Mouse (Mus musculus): ENCODE data around the gene Tcaf3.
A peak's percentile ranks its signal among the peaks of the same experiment; 100 is the strongest.

Tcaf3 gene

DNA sequence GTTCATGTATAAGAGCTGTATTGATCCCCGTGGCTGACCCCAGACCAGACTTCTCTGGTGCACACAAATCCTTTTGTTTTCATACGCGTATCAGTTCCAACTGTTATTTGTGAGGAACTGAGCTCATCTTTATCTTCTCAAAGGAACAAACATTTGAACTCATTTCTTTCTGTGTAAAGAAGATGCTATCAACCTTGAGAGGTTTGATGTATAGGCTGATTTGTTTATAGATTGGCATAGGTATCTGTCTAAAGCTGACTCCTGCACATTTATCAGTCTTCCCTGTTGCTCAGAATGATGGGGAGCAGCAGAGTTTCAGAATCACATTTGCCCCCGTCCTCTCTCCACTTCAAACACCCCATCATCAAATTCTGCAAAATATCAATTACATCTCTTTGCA, at the start of gene Tcaf3:
Gene Tcaf3, minus strand, starts transcription at position 101 of the 400 bp plus-strand sequence.
- DNase-seq, result no peak

DNA sequence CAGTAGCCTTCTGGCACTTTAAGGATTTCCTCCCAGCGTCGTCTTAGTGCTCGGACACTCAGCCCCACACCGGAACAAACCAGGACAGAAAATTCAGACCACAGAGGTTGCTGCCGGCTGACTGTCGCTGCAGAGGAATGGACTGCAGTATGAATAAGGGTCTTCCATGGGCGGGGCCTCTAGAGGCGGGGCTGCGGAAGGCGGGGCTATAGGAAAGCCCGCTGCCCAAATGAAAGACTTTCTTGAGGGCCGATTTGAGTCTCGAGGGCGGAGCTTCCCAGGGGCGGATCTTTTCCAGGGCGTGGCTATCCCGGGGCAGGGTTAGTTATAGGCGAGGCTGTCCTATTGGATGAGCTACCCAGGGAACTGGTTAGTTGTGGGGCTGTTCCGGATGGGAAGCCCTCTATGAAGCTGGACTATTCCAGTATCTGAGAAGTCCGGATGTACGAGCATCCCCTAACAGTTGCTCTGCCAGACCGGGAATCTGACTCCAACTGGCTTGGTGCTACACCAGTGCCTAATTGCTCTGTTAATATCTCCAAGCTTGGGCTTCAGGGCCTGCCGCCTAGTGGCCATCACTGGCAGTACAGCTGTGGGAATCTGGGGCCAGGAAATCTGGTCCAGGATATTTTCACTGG, 47.5 kb upstream of the Tcaf3 start, which contains the start of gene Tcaf2:
Gene Tcaf2, minus strand, starts transcription at position 343 of the 638 bp plus-strand sequence.
- peak; percentile 93 for DNase-seq

DNA sequence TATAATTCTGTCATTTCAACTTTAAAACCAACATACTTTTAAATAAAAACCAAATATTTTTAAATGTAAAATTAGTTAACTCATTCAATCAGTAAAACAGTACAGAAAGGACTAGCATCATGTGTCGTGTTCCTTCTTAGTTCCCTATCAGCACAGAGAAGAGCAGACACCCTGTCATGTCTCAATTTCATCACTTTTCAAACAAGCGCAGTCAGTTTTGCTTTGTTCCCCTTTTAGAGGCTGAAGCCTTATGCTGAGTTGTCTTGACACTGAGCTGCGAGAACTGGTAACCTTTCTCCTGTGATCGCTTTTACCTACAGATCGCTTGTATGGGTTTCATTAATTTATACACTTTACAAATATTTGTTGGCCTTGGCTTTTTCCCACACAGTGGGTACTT, 36.9 kb upstream of the Tcaf3 start:
- DNase-seq, result no peak

DNA sequence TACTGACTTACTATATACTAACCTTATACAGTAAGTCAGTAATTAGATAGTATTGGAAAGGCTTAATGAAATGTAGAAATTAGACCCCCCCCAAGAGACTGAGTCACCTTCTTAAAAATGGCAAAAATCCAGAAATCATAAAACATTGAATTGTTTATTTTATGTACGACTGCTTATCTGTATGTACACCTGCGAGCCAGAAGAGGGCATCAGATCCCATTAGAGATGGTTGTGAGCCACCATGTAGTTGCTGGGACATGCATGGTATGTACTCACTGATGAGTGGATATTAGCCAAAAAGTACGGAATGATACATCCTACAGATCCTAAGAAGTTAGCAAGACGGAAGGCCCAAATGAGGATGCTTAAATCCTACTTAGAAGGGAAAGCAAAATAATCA, 33.9 kb upstream of the Tcaf3 start:
- no peak for DNase-seq

DNA sequence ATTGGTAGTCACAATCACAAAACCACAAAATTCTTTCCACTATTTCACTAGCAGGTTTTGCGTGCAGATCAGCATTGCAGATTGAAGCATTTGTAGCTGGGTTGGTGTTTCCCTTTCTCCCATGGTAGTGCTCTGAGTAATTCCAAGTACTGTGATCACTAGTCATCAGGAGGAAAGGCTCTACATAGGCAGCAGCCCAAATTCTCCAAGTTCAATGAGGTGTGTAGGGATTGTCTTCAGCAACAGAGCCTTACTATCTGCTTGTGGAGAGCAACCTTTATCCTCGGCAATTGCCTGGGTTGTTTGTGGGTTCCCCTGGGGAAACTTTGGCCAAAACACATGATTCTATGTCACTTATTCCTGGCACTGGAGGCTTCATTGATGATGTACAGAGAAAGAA, 19.4 kb upstream of the Tcaf3 start:
- no peak for DNase-seq

- peak; percentile 3 for DNase-seq
These were observed 14.7 kb upstream of the Tcaf3 start for GRCm38 (mm10) chr6:42612218-42612617.

GRCm38 (mm10) chr6:42610954-42611522, 13.5 kb upstream of the Tcaf3 start:
- DNase-seq, result no peak

GRCm38 (mm10) chr6:42593138-42593882, 4.2 kb downstream of the Tcaf3 start:
- no peak for DNase-seq

DNA sequence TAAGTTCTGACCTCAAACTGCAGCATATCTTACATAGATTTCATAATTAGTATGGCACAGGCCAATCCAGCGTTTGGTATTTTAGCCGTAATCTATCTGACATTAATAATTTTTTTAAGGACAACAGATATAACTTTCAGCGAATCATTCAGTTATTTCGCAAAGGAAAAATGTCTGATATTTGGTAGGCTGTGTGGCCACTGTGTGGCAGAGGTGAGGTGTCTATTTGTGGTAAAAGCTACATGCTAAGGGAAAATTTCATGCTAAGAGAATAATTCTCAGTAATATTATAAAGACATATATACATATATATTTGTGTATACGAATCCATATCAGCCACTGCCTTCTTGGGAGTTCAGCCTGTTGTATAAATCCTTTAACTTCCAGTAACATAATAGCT, 10.9 kb downstream of the Tcaf3 start:
- no peak for DNase-seq

- DNase-seq, result peak; percentile 59
These were observed 14.0 kb downstream of the Tcaf3 start for GRCm38 (mm10) chr6:42583488-42583872.

DNA sequence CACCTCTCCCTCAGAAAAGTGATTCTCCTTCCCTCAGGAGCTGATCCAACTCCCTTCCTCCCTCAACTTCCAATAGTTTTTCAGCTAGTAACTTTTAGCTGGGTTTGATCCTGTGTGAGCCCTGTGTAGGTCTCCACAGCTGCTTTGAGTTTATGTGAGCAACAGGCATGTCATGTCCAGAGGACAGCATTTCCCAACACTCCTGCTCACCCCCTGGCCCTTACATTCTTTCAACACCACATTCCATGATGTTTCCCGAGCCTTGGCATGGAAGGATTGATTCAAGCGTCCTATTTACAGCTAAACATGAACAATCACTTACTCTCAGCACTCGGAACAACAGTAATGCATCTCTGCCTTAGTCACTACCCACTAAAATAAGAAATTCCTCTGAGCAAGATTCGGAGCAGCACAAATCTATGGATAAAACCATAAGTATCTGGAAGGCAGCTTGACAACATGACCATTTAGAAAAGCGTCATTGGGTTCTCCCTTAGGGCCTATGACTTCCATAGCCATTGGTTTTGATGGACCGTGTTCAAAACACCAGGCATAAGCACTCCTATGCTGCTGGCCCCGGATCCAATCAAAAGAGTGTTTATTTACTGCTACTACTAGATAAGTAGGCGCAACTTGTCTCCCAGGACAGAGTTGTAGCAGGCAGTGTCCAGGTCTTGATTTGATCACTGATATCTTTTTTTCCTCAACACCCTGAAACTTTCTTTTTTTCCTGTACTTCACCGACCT, 14.6 kb downstream of the Tcaf3 start:
- DNase-seq, result no peak

DNA sequence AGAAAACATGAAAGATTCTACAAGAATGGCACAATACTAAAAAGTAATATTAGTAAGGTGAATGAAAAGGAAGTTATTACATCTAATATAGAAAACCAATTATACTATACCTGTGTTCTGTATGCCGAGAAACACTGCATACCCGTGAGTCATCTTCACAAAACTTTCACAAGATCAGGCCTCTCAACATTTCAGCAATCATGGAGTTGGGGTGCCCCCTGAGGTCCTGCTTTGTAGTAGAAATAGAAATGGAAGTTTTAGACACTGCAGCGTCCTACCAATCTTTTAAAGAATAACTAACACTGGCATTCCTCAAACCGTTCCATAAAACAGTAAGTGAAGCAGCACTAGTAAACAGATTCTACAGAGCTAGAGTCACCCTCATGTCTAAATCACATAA, 18.8 kb downstream of the Tcaf3 start:
- no peak for DNase-seq

- no peak for DNase-seq
These were observed 20.1 kb downstream of the Tcaf3 start for GRCm38 (mm10) chr6:42577433-42577832.

GRCm38 (mm10) chr6:42568205-42568604, 29.3 kb downstream of the Tcaf3 start:
- no peak for DNase-seq

DNA sequence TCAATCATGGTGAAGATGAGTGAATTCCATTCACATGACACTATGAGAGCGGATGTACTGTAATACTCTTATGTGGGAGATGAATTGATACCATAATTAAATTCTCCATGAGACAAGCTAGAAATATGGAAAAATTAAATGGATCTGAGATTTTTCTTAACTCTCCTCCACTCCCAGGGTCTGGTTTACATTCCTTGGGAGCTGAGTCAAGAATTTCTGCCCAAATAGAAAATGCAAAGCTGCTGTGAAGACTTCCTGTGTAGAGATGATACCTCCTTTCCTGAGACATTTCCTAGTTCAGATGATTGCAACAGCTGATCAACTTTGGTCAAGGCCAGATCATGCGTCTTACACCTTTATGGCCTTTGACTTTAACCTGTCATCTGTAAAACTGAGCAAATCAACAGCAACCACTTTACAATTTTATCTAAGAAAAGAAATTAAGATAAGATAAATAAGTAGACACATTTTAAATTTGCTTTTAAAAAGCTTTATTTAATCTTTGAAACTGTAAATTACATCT, 31.4 kb downstream of the Tcaf3 start:
- no peak for DNase-seq

DNA sequence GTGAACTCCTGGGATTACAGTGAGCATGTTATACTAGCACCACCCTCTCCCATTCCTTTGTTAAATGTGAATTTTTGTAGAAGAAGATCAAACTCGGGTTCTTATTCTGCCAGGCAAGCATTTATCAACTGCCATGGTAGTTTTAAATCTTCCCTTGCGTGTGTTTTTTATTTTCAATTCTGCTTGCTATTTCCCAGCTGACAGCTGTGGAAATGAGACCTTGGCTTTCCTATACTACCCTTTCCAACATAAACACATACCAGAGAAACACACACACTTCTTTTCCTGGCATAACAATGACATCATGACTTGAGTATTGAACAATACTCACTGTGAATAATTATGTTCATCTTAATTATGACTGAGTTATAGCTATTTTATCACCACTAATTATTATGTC, 35.2 kb downstream of the Tcaf3 start:
- DNase-seq, result no peak

- no peak for DNase-seq
These were observed 36.6 kb downstream of the Tcaf3 start for GRCm38 (mm10) chr6:42560885-42561284.

DNA sequence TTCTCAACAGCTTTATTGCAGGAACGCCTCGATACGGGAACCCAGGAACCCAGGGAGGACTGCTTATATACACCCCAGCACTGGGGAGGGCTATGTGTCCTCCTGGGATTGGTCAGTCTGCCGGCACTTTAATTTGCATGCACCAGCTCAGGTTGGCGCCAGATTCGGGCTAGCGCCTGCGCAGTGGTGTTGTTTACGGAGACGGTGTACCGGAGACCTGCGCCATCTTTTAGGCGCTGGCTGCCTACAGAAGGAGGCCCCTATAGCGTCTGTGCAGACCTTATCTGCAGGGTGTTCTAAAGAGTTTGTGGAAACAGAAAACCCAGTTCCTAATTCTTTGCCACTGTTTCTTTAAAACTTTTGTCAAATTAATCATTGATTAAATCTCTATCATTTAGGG, 38.9 kb downstream of the Tcaf3 start:
- no peak for DNase-seq

DNA sequence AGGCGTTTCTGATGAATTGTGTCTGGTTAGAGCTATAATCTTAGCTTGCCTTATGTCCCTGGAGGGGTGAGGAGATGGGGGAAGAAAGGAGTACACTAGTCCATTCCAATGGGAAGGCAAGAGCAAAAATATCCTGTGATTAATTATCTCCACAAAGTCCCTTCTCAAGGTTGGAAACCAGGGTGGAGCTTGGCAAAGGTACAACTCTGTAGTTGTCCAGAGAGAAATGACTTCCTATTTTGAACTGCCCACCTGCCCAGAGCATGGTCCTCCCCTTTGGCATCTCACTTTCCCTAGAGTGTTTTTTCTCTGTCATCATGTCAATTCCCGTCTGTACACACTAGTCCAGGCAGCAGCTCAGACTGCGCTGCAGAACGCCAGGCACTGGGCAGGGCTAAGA, 50.0 kb downstream of the Tcaf3 start, which contains the start of gene Olfr455:
Gene Olfr455, minus strand, starts transcription at position 127 of the 400 bp plus-strand sequence.
- DNase-seq, result peak; percentile 8

DNA sequence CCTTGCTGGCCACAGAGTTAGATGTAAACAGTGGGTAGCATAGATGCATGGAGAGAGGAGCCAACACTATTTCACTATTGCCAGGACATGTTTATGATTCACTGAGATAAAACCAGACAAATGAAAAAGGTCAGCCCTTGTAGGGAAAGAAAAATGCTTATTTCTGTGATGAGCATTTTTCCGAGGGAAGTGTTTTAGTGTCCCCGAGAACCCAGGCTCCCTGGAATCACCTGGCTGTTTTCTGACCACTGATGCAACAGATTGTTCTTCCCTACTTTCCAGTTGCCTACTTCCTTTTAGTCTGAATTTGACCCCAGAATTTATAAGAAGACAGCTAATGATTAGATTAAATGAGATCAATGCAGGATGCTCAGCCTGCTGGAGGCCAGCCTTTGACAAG, 51.3 kb downstream of the Tcaf3 start:
- DNase-seq, result no peak

DNA sequence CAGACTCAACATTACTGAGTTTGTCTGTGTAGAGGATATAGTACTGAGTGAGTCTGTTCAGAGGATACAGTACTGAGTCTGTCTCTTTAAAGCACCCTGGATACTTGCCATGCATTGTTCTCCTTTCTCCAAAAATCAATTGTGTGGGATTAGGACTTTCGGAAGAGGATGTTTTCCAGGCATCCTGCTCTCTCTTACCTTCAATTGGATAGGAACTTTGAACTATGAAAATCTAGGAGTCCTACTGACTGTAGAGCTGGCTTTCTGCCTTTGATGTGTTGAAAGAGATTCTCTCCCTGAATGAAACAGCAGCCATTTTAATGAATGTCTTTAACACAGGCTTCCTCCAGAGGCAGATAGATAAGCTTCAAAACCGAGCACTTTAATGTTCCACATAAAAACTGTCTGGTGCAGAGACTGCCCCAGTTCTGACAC, 52.0 kb downstream of the Tcaf3 start:
- peak; percentile 44 for DNase-seq

GRCm38 (mm10) chr6:42544846-42545245, 52.6 kb downstream of the Tcaf3 start:
- no peak for DNase-seq

All from kidney, postnatal 14 days (tissue).